ENCODE assay signal across 8 mouse cellular contexts in genomic region chr4:117346025-117346424, GRCm38 (mm10).
DNase-seq lines count a peak whose midpoint lies in the region; ATAC-seq and TF ChIP-seq lines count a peak whose summit lies in the region.

No protein-coding gene starts in this region.

- intact Hi-C loops in heart, adult 2 months (cut with DNase I): loop anchor here (2.0 kb wide), 1 partner anchor 77 kb away; no protein-coding TSS in a partner anchor

- H3K4me3 ChIP-seq in heart, adult 2 months: no peak overlapping the region
- no peak overlapping the region for H3K4me3 ChIP-seq in heart, embryonic 10.5 days
- no peak overlapping the region for H3K4me3 ChIP-seq in C2C12 (ENCODE audit: insufficient read depth, poor library complexity, severe bottlenecking)
- H3K4me3 ChIP-seq in hindbrain, postnatal 0 days (ENCODE audit: low read length): no peak overlapping the region
- no peak overlapping the region for H3K4me3 ChIP-seq in liver, postnatal 0 days (ENCODE audit: low read depth, low read length)

- H3K27me3 ChIP-seq in heart, adult 2 months (ENCODE audit: control insufficient read depth, insufficient read depth, low read length): no peaks in the 10 kb centered on the region
- H3K27me3 ChIP-seq in heart, embryonic 10.5 days (ENCODE audit: insufficient read depth, poor library complexity, severe bottlenecking): peaks cover 45% of the 10 kb centered on the region
- peaks cover 14% of the 10 kb centered on the region for H3K27me3 ChIP-seq in C2C12 (ENCODE audit: control insufficient read depth, insufficient read depth, insufficient read length)
- H3K27me3 ChIP-seq in hindbrain, postnatal 0 days (ENCODE audit: insufficient read depth, low read length): 0 out of 2 replicates have a peak, but pooled peaks cover 3% of the 10 kb centered on the region
- H3K27me3 ChIP-seq in liver, postnatal 0 days (ENCODE audit: insufficient read depth, low read length): no peaks in the 10 kb centered on the region

- TF ChIP-seq POLR2A in heart, adult 2 months (IDR thresholded peaks at IDR 0.05; ENCODE audit: insufficient read depth, low read depth, low read length): no peak

- no peak overlapping the region for H3K27ac ChIP-seq in heart, adult 2 months
- H3K27ac ChIP-seq in heart, embryonic 10.5 days: no peak overlapping the region
- H3K27ac ChIP-seq in hindbrain, postnatal 0 days: no peak overlapping the region
- no peak overlapping the region for H3K27ac ChIP-seq in liver, postnatal 0 days (ENCODE audit: low read depth)

- peak; percentile 78 for TF ChIP-seq CTCF in heart, adult 2 months (IDR thresholded peaks at IDR 0.05)
- peak; percentile 52 for TF ChIP-seq CTCF in C2C12 (IDR thresholded peaks at IDR 0.05; ENCODE audit: control insufficient read depth, insufficient read depth, insufficient read length)
- TF ChIP-seq CTCF in hindbrain, postnatal 0 days (IDR thresholded peaks at IDR 0.05; ENCODE audit: low read depth): peak; percentile 69
- TF ChIP-seq CTCF in liver, postnatal 0 days (IDR thresholded peaks at IDR 0.05; ENCODE audit: low read depth): peak; percentile 75

- H3K4me2 ChIP-seq in hindbrain, postnatal 0 days (ENCODE audit: low read depth, low read length): no peak overlapping the region
- H3K4me2 ChIP-seq in liver, postnatal 0 days (ENCODE audit: low read depth, low read length): no peak overlapping the region

- no peaks in the 10 kb centered on the region for H3K9me3 ChIP-seq in heart, embryonic 10.5 days
- H3K9me3 ChIP-seq in hindbrain, postnatal 0 days (ENCODE audit: low read length): no peaks in the 10 kb centered on the region
- H3K9me3 ChIP-seq in liver, postnatal 0 days (ENCODE audit: low read length): no peaks in the 10 kb centered on the region

- no peak overlapping the region for H3K9ac ChIP-seq in heart, adult 2 months (ENCODE audit: low read depth, low read length)
- H3K9ac ChIP-seq in hindbrain, postnatal 0 days (replicated peaks; ENCODE audit: low read length): no peak overlapping the region
- no peak overlapping the region for H3K9ac ChIP-seq in liver, postnatal 0 days (replicated peaks)

- WGBS in heart, adult 2 months: 46% methylated on average over 6 of the region's 6 CpGs
- 60% methylated on average over 6 of the region's 6 CpGs for WGBS in heart, embryonic 10.5 days
- WGBS in hindbrain, postnatal 0 days: 64% methylated on average over 6 of the region's 6 CpGs
- WGBS in liver, postnatal 0 days (ENCODE audit: insufficient replicate concordance): 60% methylated on average over 6 of the region's 6 CpGs

- no peak for DNase-seq in heart, adult 2 months
- no peak for DNase-seq in heart, embryonic 10.5 days (ENCODE audit: low spot score)
- peak; percentile 28 for DNase-seq in adrenal gland, adult 8-10 months
- DNase-seq in hindbrain, postnatal 0 days (ENCODE audit: low spot score): peak; percentile 72
- DNase-seq in liver, postnatal 0 days: peak; percentile 38
- DNase-seq in spleen, postnatal 36 days (ENCODE audit: low spot score in 2 of 2): peak; percentile 13 to 19
- DNase-seq in ovary, postnatal 14 days (ENCODE audit: low spot score): no peak

- H3K79me2 ChIP-seq in heart, adult 2 months (replicated peaks; ENCODE audit: control insufficient read depth, insufficient read depth, low read length): no peaks in the 10 kb centered on the region
- H3K79me2 ChIP-seq in C2C12 (ENCODE audit: control insufficient read depth, insufficient read depth): no peaks in the 10 kb centered on the region

- H3K79me3 ChIP-seq in C2C12 (ENCODE audit: low read depth): no peaks in the 10 kb centered on the region

- TF ChIP-seq EP300 in heart, adult 2 months (IDR thresholded peaks at IDR 0.05; ENCODE audit: insufficient read depth, low read depth, low read length): no peak
- no peak for TF ChIP-seq EP300 in liver, postnatal 0 days (IDR thresholded peaks at IDR 0.05; ENCODE audit: low read depth)

- H3K36me3 ChIP-seq in heart, adult 2 months (ENCODE audit: control insufficient read depth, insufficient read depth, low read length): no peaks in the 10 kb centered on the region
- H3K36me3 ChIP-seq in heart, embryonic 10.5 days: no peaks in the 10 kb centered on the region
- H3K36me3 ChIP-seq in C2C12 (ENCODE audit: control insufficient read depth, insufficient read depth): no peaks in the 10 kb centered on the region
- no peaks in the 10 kb centered on the region for H3K36me3 ChIP-seq in hindbrain, postnatal 0 days (ENCODE audit: insufficient read depth, low read length)
- H3K36me3 ChIP-seq in liver, postnatal 0 days (replicated peaks; ENCODE audit: insufficient read depth, low read length): no peaks in the 10 kb centered on the region

- ATAC-seq in hindbrain, postnatal 0 days: no peak
- no peak for ATAC-seq in liver, postnatal 0 days

- no peaks in the 10 kb centered on the region for H3K4me1 ChIP-seq in heart, adult 2 months (ENCODE audit: control insufficient read depth, insufficient read depth, low read length)
- peaks cover 15% of the 10 kb centered on the region for H3K4me1 ChIP-seq in heart, embryonic 10.5 days
- peaks cover 15% of the 10 kb centered on the region for H3K4me1 ChIP-seq in hindbrain, postnatal 0 days (ENCODE audit: insufficient read depth, low read length)
- no peaks in the 10 kb centered on the region for H3K4me1 ChIP-seq in liver, postnatal 0 days (ENCODE audit: insufficient read depth)

- no peak overlapping the region for H3ac ChIP-seq in C2C12 (ENCODE audit: control insufficient read depth, insufficient read length, low read depth)

TF ChIP-seq in C2C12, 6 proteins besides CTCF, POLR2A, EP300 and RAD21:
- TF ChIP-seq FOSL1 (IDR thresholded peaks at IDR 0.05; ENCODE audit: insufficient read depth, low read length, poor library complexity, severe bottlenecking) (no peak), USF1 (IDR thresholded peaks at IDR 0.05; ENCODE audit: low read depth) (peak; percentile 69)

Comparison
In these comparisons a context has a peak if more than half of its experiments do, and no peak if none do; other contexts are left out.
1. DNase-seq: peak in adrenal gland, adult 8-10 months (single experiment), hindbrain, postnatal 0 days (single experiment), liver, postnatal 0 days (single experiment) and spleen, postnatal 36 days (2 of 2); none in heart, adult 2 months (0 of 2), heart, embryonic 10.5 days (single experiment) and ovary, postnatal 14 days (single experiment).
2. Peak in every context shown above with its lines, with median percentiles within 50 percentile points of each other: CTCF ChIP-seq.